Mouse (Mus musculus): ENCODE data around the gene Kansl2. TPM values are rescaled to one million over a fixed set of nuclear protein-coding genes. Genes with fewer than 3 reads are reported as not detected.

The Kansl2 gene
- polyA plus RNA-seq, 1 experiment from 2014 or later: 99.5 TPM

GRCm38 (mm10) chr15:98568256-98569033 lies 34.4 kb upstream of the Kansl2 start:
- peak overlapping the region; percentile 63 for H3K4me2 ChIP-seq (replicated peaks)
- 13% methylated on average over 22 of the region's 22 CpGs for WGBS
- no peaks in the 10 kb centered on the region for H3K27me3 ChIP-seq (ENCODE audit: control insufficient read depth, insufficient read depth, low read length)
- ATAC-seq (ENCODE audit: low FRiP score): no peak
- peaks cover 16% of the 10 kb centered on the region for H3K36me3 ChIP-seq (replicated peaks; ENCODE audit: control insufficient read depth, insufficient read depth)
- H3K27ac ChIP-seq: peak overlapping the region; percentile 89
- peak overlapping the region; percentile 73 for H3K9ac ChIP-seq
- peaks cover 30% of the 10 kb centered on the region for H3K4me1 ChIP-seq (replicated peaks; ENCODE audit: control insufficient read depth, insufficient read depth, low read length)
- no peaks in the 10 kb centered on the region for H3K9me3 ChIP-seq (ENCODE audit: control insufficient read depth, low read length)
- no peak for DNase-seq (ENCODE audit: low spot score)
- peak overlapping the region; percentile 59 for H3K4me3 ChIP-seq (replicated peaks; ENCODE audit: low read length)

DNA sequence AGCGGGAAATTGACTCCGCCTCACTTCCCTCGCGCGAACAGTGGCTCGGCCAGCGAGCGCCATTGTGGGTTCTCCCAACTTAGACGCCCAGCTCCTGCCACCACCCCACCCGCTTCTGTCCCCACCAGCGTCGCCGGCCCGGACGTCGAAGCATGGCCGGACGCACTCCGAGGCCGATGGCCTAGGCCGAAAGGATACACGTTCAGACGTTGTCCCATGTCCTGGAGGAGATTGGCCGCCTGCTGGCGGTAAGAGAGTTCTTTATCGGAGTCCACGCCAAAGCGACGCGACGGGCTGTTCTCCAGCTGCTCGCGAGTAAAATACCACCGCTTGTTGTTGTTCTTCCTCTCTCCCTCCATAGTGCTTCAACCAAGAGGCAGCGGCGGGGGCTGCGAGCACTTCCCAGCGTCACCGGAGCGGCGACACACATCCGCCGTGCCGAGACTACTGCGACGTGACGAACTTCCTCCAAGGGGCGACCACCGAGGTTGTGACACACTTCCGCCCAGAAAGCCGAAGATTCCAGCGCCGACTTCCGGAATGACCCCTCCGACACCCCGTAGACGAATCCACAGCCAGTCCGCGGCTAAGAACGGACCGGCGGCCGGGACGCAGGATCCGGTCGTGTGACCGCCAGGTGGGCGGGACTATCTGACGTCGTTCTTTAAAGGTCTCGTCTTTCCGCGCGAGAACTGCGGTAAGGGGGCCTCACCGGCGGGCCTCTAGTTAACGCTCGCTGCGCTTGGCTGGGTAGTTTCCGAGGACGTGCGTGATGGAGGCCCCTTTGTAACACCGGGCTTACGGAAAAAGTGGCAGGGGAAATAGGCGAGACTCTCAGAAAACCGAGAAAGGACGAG lies 33.4 kb upstream of the Kansl2 start:
- Histone ChIP-seq H3K9me3 (ENCODE audit: control insufficient read depth, low read length) (no peaks in the 10 kb centered on the region), H3K27ac (peak overlapping the region; percentile 91), H3K27me3 (ENCODE audit: control insufficient read depth, insufficient read depth, low read length) (no peaks in the 10 kb centered on the region), H3K36me3 (replicated peaks; ENCODE audit: control insufficient read depth, insufficient read depth) (peaks cover 25% of the 10 kb centered on the region), H3K9ac (peak overlapping the region; percentile 73), H3K4me1 (replicated peaks; ENCODE audit: control insufficient read depth, insufficient read depth, low read length) (peaks cover 30% of the 10 kb centered on the region), H3K4me3 (replicated peaks; ENCODE audit: low read length) (peak overlapping the region; percentile 82), H3K4me2 (replicated peaks) (peak overlapping the region; percentile 97)
- peak; percentile 100 for DNase-seq (ENCODE audit: low spot score)
- peak; percentile 97 for ATAC-seq (ENCODE audit: low FRiP score)
- WGBS: under 1% methylated on average over 88 of the region's 88 CpGs

DNA sequence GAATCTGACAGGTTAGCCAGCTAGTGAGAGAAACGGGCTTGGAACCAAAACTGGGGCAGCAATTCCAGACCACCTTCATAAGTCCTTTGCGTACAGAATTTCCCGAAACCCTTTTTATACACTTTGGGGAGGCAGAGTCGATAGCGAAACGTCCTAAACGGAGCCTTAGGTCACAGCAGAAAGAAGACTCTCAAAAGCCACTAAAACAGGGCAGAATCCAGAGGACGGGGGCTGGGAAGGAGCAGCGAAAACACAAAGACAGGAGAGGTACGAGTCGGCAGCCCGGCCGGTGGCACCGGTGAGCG lies 32.9 kb upstream of the Kansl2 start:
- peaks cover 30% of the 10 kb centered on the region for H3K4me1 ChIP-seq (replicated peaks; ENCODE audit: control insufficient read depth, insufficient read depth, low read length)
- peak overlapping the region; percentile 91 for H3K27ac ChIP-seq
- WGBS: 1% methylated on average over 15 of the region's 15 CpGs
- no peaks in the 10 kb centered on the region for H3K27me3 ChIP-seq (ENCODE audit: control insufficient read depth, insufficient read depth, low read length)
- no peaks in the 10 kb centered on the region for H3K9me3 ChIP-seq (ENCODE audit: control insufficient read depth, low read length)
- peaks cover 25% of the 10 kb centered on the region for H3K36me3 ChIP-seq (replicated peaks; ENCODE audit: control insufficient read depth, insufficient read depth)
- H3K4me2 ChIP-seq (replicated peaks): peak overlapping the region; percentile 97
- peak overlapping the region; percentile 70 for H3K9ac ChIP-seq
- no peak for ATAC-seq (ENCODE audit: low FRiP score)
- peak overlapping the region; percentile 82 for H3K4me3 ChIP-seq (replicated peaks; ENCODE audit: low read length)
- no peak for DNase-seq (ENCODE audit: low spot score)

- Histone ChIP-seq H3K27me3 (ENCODE audit: control insufficient read depth, insufficient read depth, low read length) (no peaks in the 10 kb centered on the region), H3K4me2 (replicated peaks) (no peak overlapping the region), H3K4me1 (replicated peaks; ENCODE audit: control insufficient read depth, insufficient read depth, low read length) (no peaks in the 10 kb centered on the region), H3K27ac (no peak overlapping the region), H3K9me3 (ENCODE audit: control insufficient read depth, low read length) (no peaks in the 10 kb centered on the region), H3K36me3 (replicated peaks; ENCODE audit: control insufficient read depth, insufficient read depth) (peaks cover 77% of the 10 kb centered on the region), H3K4me3 (replicated peaks; ENCODE audit: low read length) (no peak overlapping the region), H3K9ac (no peak overlapping the region)
- ATAC-seq (ENCODE audit: low FRiP score) (no peak), DNase-seq (ENCODE audit: low spot score) (no peak)
- 94% methylated on average over 5 of the region's 5 CpGs for WGBS
Measured at GRCm38 (mm10) chr15:98557186-98557585, 23.1 kb upstream of the Kansl2 start.

DNA sequence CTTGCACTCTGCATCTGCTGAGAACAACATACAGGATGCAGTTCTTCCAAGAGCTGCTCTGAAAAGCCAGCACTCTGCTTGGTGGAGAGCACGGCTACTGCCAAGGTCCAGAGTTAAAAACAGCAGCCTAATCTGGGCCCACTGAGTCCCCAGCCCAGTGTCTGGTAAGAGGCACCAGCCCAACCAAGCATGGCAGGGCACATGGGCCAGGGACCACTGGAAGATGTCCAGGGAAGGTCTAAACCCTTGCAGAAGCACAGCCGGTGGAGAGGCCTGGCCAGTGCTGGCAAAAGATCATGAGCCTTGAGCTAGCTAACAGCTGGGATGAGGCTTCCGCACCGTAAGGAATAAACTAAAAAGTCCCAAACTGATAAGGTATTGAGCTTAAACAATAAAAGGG lies 21.8 kb upstream of the Kansl2 start:
- no peak for ATAC-seq (ENCODE audit: low FRiP score)
- DNase-seq (ENCODE audit: low spot score): no peak
- Histone ChIP-seq H3K9me3 (ENCODE audit: control insufficient read depth, low read length) (no peaks in the 10 kb centered on the region), H3K4me2 (replicated peaks) (no peak overlapping the region), H3K36me3 (replicated peaks; ENCODE audit: control insufficient read depth, insufficient read depth) (peaks cover 90% of the 10 kb centered on the region), H3K27me3 (ENCODE audit: control insufficient read depth, insufficient read depth, low read length) (no peaks in the 10 kb centered on the region), H3K4me1 (replicated peaks; ENCODE audit: control insufficient read depth, insufficient read depth, low read length) (no peaks in the 10 kb centered on the region), H3K4me3 (replicated peaks; ENCODE audit: low read length) (no peak overlapping the region), H3K27ac (no peak overlapping the region), H3K9ac (no peak overlapping the region)
- WGBS: 91% methylated on average over 4 of the region's 4 CpGs

- no peaks in the 10 kb centered on the region for H3K27me3 ChIP-seq (ENCODE audit: control insufficient read depth, insufficient read depth, low read length)
- H3K27ac ChIP-seq: no peak overlapping the region
- no peaks in the 10 kb centered on the region for H3K4me1 ChIP-seq (replicated peaks; ENCODE audit: control insufficient read depth, insufficient read depth, low read length)
- no peak for DNase-seq (ENCODE audit: low spot score)
- peaks cover 94% of the 10 kb centered on the region for H3K36me3 ChIP-seq (replicated peaks; ENCODE audit: control insufficient read depth, insufficient read depth)
- ATAC-seq (ENCODE audit: low FRiP score): no peak
- H3K4me3 ChIP-seq (replicated peaks; ENCODE audit: low read length): no peak overlapping the region
- 90% methylated on average over 2 of the region's 2 CpGs for WGBS
- no peak overlapping the region for H3K4me2 ChIP-seq (replicated peaks)
- H3K9ac ChIP-seq: no peak overlapping the region
- no peaks in the 10 kb centered on the region for H3K9me3 ChIP-seq (ENCODE audit: control insufficient read depth, low read length)
Measured at GRCm38 (mm10) chr15:98552758-98553157, 18.7 kb upstream of the Kansl2 start.

DNA sequence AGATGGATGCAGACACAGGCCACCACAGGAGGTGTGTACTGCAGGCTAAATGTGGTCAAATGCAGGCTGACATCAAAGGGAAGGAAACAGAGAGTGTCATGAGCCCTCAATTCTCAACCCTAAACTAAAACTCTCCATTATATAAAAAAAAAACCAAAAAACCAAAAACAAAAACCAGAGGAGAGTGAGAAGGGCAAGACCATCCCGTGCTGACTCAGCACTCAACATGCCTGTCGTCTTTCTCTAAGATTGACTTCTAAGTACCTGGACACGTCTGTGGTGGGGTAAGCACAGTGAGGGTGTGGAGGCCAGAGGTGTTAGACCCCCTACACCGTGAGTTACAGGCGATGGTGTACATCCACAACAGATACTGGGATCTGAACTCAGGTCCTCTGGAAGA lies 12.8 kb upstream of the Kansl2 start:
- H3K4me2 ChIP-seq (replicated peaks): no peak overlapping the region
- no peak for ATAC-seq (ENCODE audit: low FRiP score)
- no peak for DNase-seq (ENCODE audit: low spot score)
- no peaks in the 10 kb centered on the region for H3K27me3 ChIP-seq (ENCODE audit: control insufficient read depth, insufficient read depth, low read length)
- no peak overlapping the region for H3K27ac ChIP-seq
- peaks cover 92% of the 10 kb centered on the region for H3K36me3 ChIP-seq (replicated peaks; ENCODE audit: control insufficient read depth, insufficient read depth)
- no peak overlapping the region for H3K9ac ChIP-seq
- H3K4me3 ChIP-seq (replicated peaks; ENCODE audit: low read length): no peak overlapping the region
- 95% methylated on average over 5 of the region's 5 CpGs for WGBS
- no peaks in the 10 kb centered on the region for H3K9me3 ChIP-seq (ENCODE audit: control insufficient read depth, low read length)
- no peaks in the 10 kb centered on the region for H3K4me1 ChIP-seq (replicated peaks; ENCODE audit: control insufficient read depth, insufficient read depth, low read length)

- ATAC-seq (ENCODE audit: low FRiP score) (no peak), DNase-seq (ENCODE audit: low spot score) (no peak)
- Histone ChIP-seq H3K27me3 (ENCODE audit: control insufficient read depth, insufficient read depth, low read length) (no peaks in the 10 kb centered on the region), H3K9me3 (ENCODE audit: control insufficient read depth, low read length) (no peaks in the 10 kb centered on the region), H3K4me2 (replicated peaks) (no peak overlapping the region), H3K4me3 (replicated peaks; ENCODE audit: low read length) (no peak overlapping the region), H3K9ac (no peak overlapping the region), H3K36me3 (replicated peaks; ENCODE audit: control insufficient read depth, insufficient read depth) (peaks cover 75% of the 10 kb centered on the region), H3K4me1 (replicated peaks; ENCODE audit: control insufficient read depth, insufficient read depth, low read length) (no peaks in the 10 kb centered on the region), H3K27ac (no peak overlapping the region)
- 98% methylated on average over 3 of the region's 3 CpGs for WGBS
Measured at GRCm38 (mm10) chr15:98545151-98545550, 11.1 kb upstream of the Kansl2 start.

- no peaks in the 10 kb centered on the region for H3K9me3 ChIP-seq (ENCODE audit: control insufficient read depth, low read length)
- H3K27ac ChIP-seq: no peak overlapping the region
- H3K4me3 ChIP-seq (replicated peaks; ENCODE audit: low read length): no peak overlapping the region
- H3K36me3 ChIP-seq (replicated peaks; ENCODE audit: control insufficient read depth, insufficient read depth): peaks cover 64% of the 10 kb centered on the region
- ATAC-seq (ENCODE audit: low FRiP score) (no peak), DNase-seq (ENCODE audit: low spot score) (no peak)
- no peaks in the 10 kb centered on the region for H3K4me1 ChIP-seq (replicated peaks; ENCODE audit: control insufficient read depth, insufficient read depth, low read length)
- no peak overlapping the region for H3K4me2 ChIP-seq (replicated peaks)
- no peaks in the 10 kb centered on the region for H3K27me3 ChIP-seq (ENCODE audit: control insufficient read depth, insufficient read depth, low read length)
- H3K9ac ChIP-seq: no peak overlapping the region
- WGBS: 91% methylated on average over 4 of the region's 4 CpGs
Measured at GRCm38 (mm10) chr15:98543341-98543740, 9.3 kb upstream of the Kansl2 start.

All from hindbrain, embryonic 14.5 days (tissue).